Mouse (Mus musculus) embryo, embryonic 11 days (tissue): Measurements from ENCODE around the gene Fam20a.

Experiments used
- DNase-seq: peaks from one replicate; pipeline ENCODE4 v3.0.0-alpha.2; 2015

Gene Fam20a

DNA sequence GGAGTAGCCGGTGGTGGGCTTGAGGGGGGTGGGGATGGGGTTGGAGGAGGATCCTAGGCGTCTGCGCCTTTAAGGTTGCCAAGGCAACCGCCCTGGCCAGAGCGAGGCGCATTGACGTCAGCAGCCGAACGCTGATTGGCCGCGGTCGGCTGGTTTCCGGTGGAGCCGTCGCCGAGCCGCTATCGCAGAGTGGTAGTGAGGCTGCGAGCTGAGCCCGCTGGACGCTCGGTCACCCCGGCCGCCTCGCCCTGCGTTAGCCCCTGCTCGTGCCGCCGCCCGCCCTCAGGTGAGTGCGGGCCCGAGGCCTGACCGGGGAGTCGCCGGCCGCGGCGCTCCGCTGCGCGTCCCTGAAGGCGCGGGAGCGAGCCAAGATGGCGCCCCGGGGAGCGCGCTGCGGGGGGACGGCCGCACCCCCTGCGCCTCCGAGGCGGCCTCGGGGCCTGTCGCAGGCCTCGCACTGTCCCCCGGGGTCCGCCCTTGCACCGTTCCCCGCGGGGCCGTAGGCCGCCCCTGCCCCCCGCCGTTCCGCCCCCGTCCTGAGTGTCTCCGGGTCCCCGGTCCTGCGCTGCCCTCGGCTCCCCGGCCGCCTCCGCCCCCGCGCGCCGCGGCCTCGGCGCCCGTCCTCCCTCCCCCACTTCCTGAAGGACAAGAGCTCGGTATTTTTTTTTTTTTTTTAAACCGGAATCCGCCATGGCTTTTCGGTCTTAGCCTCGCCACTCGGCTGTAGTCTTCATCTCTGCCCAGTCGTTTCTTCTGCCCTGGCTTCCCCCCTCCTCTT, 71.1 kb downstream of the Fam20a start:
- peak; percentile 98 for DNase-seq

- peak; percentile 83 for DNase-seq
Observed at GRCm38 (mm10) chr11:109649975-109650701, 71.9 kb downstream of the Fam20a start.

DNA sequence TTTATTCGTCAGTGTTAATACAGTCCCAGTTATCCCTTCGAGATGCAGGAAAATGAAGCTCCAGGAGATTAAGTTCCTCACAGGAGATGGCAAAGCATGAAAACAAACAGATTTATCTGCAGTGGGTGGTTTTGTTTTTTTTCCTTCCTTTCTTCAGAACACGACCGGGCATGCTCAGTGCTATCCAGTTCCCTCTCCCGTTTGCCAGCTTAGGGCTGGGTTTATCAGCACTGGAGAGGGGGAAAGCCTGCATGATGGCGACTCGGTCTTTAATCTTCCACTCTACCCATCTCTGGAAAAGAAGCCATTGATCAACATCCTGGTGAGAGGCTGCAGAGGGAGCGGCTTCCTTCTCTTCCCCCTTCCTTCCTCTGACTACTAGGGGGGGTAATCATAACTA, 72.9 kb downstream of the Fam20a start, which contains the start of gene Prkar1a:
Gene Prkar1a, plus strand, starts transcription at position 200 of the 400 bp plus-strand sequence.
- no peak for DNase-seq

DNA sequence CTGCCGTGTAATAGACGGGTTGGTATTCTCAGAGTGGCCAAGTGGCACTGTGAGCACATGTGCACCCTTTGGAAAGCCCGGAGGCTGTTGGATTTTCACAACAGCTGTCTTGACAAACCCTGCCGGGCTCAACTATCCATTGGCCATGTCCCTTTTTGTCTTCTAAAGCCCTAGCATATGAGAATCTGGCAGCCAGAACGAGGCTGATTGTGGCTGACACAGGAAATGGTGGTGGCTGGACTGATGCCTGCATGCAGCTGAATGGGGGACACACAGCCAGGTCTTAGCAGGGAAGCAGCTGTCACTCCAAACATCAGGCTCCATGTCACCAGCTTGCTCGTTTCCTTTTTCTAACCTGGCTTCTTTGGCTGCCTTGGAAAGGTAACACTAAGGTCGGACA, 73.6 kb downstream of the Fam20a start:
- no peak for DNase-seq

- no peak for DNase-seq
Observed at GRCm38 (mm10) chr11:109641498-109642222, 80.4 kb downstream of the Fam20a start.

- no peak for DNase-seq
Observed at GRCm38 (mm10) chr11:109635871-109636395, 86.1 kb downstream of the Fam20a start.

DNA sequence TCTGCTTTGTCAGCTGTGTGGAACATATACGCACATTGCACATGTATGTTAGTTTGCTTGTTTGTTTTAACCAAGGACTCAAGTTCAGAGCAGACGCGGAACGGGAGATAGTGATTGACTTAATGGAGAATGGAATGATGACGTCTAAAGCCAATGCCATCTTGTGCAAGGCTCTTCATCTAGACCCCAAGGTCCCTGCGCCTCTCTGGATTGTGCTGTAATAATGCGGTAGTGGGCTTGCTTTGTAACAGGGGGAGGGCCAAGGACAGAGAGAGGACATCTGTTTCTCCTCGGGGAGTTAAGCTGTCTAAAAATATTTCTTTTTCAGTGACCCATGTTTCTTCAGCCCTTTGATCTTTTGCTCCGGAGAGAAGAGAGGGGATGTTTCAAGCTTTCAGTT, 87.2 kb downstream of the Fam20a start:
- DNase-seq = no peak

DNA sequence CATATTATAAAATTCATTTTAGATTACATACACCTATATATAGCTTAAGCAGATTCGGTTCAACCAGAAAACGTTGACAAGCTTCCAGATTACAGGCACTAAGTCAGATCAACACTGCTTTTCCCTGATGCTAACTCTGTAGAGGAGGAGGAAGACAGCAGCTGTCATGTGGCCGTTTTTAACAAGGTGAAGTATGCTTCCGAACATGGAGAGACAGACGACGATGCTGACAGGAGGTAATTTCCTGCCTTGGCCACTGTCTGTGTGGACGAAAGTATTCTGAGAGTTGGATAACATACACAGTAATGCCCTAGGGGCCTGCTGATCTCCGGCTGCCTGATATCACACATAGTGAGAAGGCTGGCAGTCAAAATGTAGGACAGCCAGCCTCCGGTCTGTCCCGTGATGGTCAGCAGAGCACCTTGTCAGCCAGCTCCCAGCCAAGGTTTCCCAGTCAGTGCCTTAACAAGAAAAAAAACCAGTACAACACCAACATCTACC, 93.0 kb downstream of the Fam20a start:
- DNase-seq = no peak

DNA sequence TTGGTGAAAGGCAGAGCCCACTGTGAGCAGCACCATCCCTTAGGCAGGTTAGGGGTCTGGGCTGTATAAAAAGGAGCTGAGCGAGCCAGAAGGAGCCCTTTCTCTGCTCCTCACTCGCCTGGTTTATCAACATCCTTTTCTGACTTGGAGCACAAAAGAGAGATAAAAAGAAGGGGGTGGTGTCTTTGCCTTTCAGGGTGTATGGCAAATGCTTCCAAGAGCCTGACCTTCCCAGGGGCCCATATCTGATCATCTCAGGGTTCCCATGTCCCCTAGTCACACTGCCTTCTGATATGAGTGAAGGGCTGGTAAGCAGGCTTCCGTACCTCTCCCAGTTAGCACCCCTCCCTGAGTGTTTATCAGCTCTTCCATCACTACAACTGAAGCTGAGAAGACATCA, 94.0 kb downstream of the Fam20a start:
- DNase-seq = no peak

DNA sequence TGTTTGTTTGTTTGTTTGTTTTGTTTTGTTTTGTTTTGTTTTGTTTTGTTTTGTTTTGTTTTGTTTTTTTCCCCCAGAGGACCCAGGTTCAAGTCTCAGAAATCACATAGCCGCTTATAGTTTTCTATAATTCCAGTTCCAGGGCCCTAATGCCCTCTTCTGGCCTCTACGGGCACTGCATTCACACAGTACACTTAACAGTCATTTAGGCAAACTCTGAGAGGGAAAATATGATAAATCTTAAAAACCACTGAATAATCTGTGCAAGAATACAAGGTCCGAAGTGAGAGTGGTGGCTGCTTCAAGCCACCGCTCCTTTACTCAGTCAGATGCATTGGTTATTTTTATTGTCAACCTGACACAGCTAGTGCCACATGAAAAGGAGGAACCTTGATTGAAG, 94.4 kb downstream of the Fam20a start:
- no peak for DNase-seq

DNA sequence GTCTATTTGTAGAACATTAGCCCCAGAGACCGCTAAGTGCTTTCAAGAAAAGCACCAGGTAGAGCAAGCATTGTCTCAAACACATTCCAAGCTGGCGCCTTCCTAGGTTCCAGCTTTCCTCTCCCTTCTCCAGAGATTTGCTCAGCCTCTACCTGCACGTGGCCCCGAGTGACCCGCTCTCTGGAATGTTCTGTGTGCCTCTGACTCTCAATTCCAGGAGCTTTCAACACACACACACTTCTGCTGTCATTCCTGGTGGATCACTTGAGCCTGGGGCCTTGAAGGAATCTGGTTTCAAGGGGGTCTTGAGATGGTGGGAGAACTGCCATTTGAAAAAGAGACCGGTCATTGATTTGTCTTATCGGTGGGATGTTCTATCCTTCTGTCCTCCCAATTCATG, 98.8 kb downstream of the Fam20a start:
- DNase-seq = no peak

DNA sequence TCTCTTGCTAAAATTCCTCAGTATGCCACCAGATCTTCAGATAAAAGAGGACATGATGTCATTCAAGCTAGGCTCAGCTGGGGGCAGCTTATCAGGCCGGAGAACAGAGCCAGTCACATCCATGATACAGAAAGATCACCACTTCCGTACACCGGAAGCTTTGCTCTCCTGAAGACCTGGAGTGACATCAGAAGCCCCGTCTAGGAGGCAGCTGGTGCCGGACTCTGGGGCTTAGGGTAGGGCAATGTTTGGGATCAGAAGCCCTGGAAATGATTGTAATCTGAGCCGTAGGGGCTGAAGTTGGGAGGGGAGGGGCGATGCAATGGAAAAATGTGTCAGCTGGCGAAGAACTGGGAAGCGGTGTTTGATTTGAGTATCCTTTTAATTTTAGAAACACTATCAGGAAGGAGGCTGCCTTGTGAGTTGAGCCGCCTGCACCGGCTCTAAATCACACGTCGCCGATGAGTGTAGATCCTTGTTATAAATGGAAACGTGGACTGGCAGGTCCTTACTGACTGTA, 99.5 kb downstream of the Fam20a start:
- peak; percentile 41 for DNase-seq

- DNase-seq = peak; percentile 80
Observed at GRCm38 (mm10) chr11:109621183-109621582, 100.9 kb downstream of the Fam20a start.

DNA sequence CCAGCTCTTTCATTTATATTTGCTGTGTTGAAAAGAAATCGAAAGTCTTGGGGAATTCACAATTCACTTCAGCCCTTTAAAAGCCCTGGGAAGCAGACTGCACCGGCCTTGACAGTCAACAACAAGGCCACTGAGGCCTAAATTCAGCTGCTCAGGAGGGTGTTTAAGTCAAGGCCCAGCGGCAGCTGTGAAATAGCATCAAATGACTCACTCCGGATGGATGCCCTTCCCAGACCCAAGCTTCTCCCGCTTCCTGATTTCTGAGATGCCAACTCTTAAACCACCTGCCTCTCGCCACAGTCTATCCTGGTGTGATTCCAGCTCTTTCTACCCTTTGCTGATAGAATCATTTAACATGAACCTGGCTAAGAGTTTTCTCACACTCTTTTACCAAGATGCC, 101.7 kb downstream of the Fam20a start:
- DNase-seq = no peak
